Mouse (Mus musculus): ENCODE measurements at regions not wholly inside any gene's neighbourhood (a gene's known extent, or its start where the extent isn't known, plus 50 kb on each side); places are given as distances from the start of the nearest gene placed in this dataset.

GRCm38 (mm10) chr1:41186991-41187390 lies 381.6 kb downstream of the Tmem182 start:
- no peak for TF ChIP-seq CTCF (IDR thresholded peaks at IDR 0.05; ENCODE audit: low read depth, low read length)
- no peak for TF ChIP-seq GATA1 (IDR thresholded peaks at IDR 0.05; ENCODE audit: borderline replicate concordance, low read length)
- TF ChIP-seq GATA2 (IDR thresholded peaks at IDR 0.05; ENCODE audit: borderline replicate concordance, low read depth, low read length) = no peak
- no peak for TF ChIP-seq TAL1 (conservative IDR thresholded peaks at IDR 0.05; ENCODE audit: low read depth, low read length)
